7 mouse cellular contexts compared by ENCODE assay signal in the genomic region with DNA sequence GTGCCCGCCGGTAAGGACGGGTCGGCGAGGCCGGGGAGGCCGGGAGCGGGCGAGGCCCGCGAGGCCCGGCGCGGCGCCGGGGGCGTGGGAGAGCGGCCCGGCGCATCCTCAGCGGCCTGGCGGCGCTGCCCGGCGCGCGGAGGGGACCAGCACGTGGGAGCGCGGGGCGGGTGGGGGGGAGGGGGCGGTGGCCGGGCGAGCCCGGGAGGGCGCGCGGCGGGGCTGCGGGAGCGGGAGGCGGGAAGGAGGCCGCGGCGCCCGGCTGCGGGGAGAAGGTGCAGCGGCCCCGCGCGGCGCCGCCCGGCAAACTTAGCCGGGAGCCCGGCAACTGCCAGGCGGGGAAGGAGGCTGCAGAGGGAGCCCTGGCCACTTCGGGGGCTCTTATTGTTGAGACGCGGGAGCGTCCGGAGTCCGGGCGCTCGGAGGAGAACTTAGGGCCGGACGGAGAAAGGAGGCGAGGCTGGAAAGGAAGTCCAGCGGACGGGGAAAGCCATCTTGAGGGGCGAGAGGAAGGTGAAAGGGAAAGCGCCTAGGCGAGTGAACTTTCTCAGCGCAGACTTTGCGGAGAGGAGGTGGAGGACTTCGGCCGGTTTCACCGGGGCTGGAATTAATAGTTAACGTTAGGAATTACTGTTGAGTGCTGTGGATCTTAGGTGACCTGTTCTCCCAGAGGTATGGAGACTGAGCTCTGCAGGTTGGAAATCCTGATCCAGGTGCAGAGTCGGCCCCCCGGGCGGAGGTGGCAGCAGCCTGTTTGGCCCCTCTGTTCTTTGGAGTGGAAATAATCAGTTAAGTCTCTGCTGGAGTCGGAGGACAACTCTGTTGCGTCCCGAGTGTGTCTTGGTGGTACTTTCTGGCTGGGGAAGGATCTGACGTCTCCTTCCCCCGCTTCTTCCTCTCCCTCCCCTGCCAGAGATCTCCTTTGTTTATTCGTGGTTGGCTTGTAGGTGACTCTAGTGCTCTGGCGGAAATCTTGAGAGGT. TPM values are rescaled to one million over a fixed set of nuclear protein-coding genes. Genes with fewer than 3 reads are reported as not detected.
DNase-seq lines count a peak whose midpoint lies in the region; ATAC-seq and TF ChIP-seq lines count a peak whose summit lies in the region.

No protein-coding gene starts in this region.

- H3K4me2 ChIP-seq in intestine, embryonic 14.5 days (ENCODE audit: low read length) = peak overlapping the region; percentile 63
- H3K4me2 ChIP-seq in limb, embryonic 11.5 days (ENCODE audit: low read depth, severe bottlenecking) = peak overlapping the region; percentile 64
- peak overlapping the region; percentile 84 for H3K4me2 ChIP-seq in midbrain, embryonic 12.5 days (replicated peaks)

- DNase-seq in adrenal gland, adult (ENCODE audit: inconsistent age in 2 of 2, low spot score in 1 of 2) = peak; percentile 59 to 82
- peak; percentile 47 for DNase-seq in embryo, embryonic 10 days (ENCODE audit: low spot score)
- peak; percentile 36 for DNase-seq in gastrocnemius, postnatal 25 days
- DNase-seq in intestine, embryonic 14.5 days (ENCODE audit: low spot score) = peak; percentile 79
- peak; percentile 63 for DNase-seq in limb, embryonic 11.5 days (ENCODE audit: low spot score)

- no peaks in the 10 kb centered on the region for H3K27me3 ChIP-seq in intestine, embryonic 14.5 days (replicated peaks; ENCODE audit: control insufficient read depth, insufficient read depth, low read length)
- H3K27me3 ChIP-seq in limb, embryonic 11.5 days (ENCODE audit: control insufficient read depth, insufficient read depth, low read length) = no peaks in the 10 kb centered on the region
- no peaks in the 10 kb centered on the region for H3K27me3 ChIP-seq in midbrain, embryonic 12.5 days
- no peaks in the 10 kb centered on the region for H3K27me3 ChIP-seq in small intestine, adult 2 months (ENCODE audit: control insufficient read depth, insufficient read depth, low read length)

- H3K27ac ChIP-seq in intestine, embryonic 14.5 days (ENCODE audit: low read depth) = peak overlapping the region; percentile 89
- H3K27ac ChIP-seq in limb, embryonic 11.5 days (replicated peaks; ENCODE audit: low read depth, low read length) = peak overlapping the region; percentile 89
- peak overlapping the region; percentile 96 for H3K27ac ChIP-seq in midbrain, embryonic 12.5 days (replicated peaks)
- peak overlapping the region; percentile 99 for H3K27ac ChIP-seq in small intestine, adult 2 months (ENCODE audit: insufficient read depth, low read depth, low read length)

- peak; percentile 43 for TF ChIP-seq POLR2A in small intestine, adult 2 months (IDR thresholded peaks at IDR 0.05; ENCODE audit: low read depth, low read length)

- peak; percentile 69 for ATAC-seq in intestine, embryonic 14.5 days (replicated peaks; ENCODE audit: low FRiP score, low TSS enrichment, low read depth)
- peak; percentile 16; the same call in 1 of the 2 replicates for ATAC-seq in limb, embryonic 11.5 days (ENCODE audit: insufficient number of reproducible peaks, low FRiP score, low TSS enrichment, low read depth)
- ATAC-seq in midbrain, embryonic 12.5 days (ENCODE audit: low FRiP score, low read depth) = peak; percentile 25

- TF ChIP-seq CTCF in small intestine, adult 2 months (IDR thresholded peaks at IDR 0.05; ENCODE audit: extremely low read depth, insufficient read length, insufficient replicate concordance, low read depth, low read length) = peak; percentile 3; the same call in 1 of the 2 replicates

- H3K9ac ChIP-seq in intestine, embryonic 14.5 days (ENCODE audit: low read length) = peak overlapping the region; percentile 89
- peak overlapping the region; percentile 94 for H3K9ac ChIP-seq in limb, embryonic 11.5 days (ENCODE audit: low read length)
- peak overlapping the region; percentile 99 for H3K9ac ChIP-seq in midbrain, embryonic 12.5 days (replicated peaks)

- no peaks in the 10 kb centered on the region for H3K9me3 ChIP-seq in intestine, embryonic 14.5 days (ENCODE audit: control insufficient read depth, low read length)
- H3K9me3 ChIP-seq in limb, embryonic 11.5 days (ENCODE audit: control insufficient read depth, low read length) = no peaks in the 10 kb centered on the region
- no peaks in the 10 kb centered on the region for H3K9me3 ChIP-seq in midbrain, embryonic 12.5 days

- peak overlapping the region; percentile 62 for H3K4me3 ChIP-seq in intestine, embryonic 14.5 days (ENCODE audit: low read depth, low read length)
- H3K4me3 ChIP-seq in limb, embryonic 11.5 days (ENCODE audit: low read depth, low read length) = peak overlapping the region; percentile 90
- H3K4me3 ChIP-seq in midbrain, embryonic 12.5 days = peak overlapping the region; percentile 98
- peak overlapping the region; percentile 93 for H3K4me3 ChIP-seq in small intestine, adult 2 months (ENCODE audit: low read depth, low read length)

- H3K36me3 ChIP-seq in intestine, embryonic 14.5 days (ENCODE audit: control insufficient read depth, insufficient read depth, low read length) = peaks cover 28% of the 10 kb centered on the region
- peaks cover 10% of the 10 kb centered on the region; the same call in 1 of the 2 replicates for H3K36me3 ChIP-seq in limb, embryonic 11.5 days (ENCODE audit: control insufficient read depth, insufficient read depth, low read length)
- H3K36me3 ChIP-seq in midbrain, embryonic 12.5 days = peaks cover 16% of the 10 kb centered on the region
- peaks cover 17% of the 10 kb centered on the region for H3K36me3 ChIP-seq in small intestine, adult 2 months (ENCODE audit: control insufficient read depth, insufficient read depth, low read length)

- H3K4me1 ChIP-seq in intestine, embryonic 14.5 days (replicated peaks; ENCODE audit: control insufficient read depth, insufficient read depth, low read length) = peaks cover 14% of the 10 kb centered on the region
- H3K4me1 ChIP-seq in limb, embryonic 11.5 days (ENCODE audit: control insufficient read depth, insufficient read depth, low read length) = peaks cover 6% of the 10 kb centered on the region; the same call in 1 of the 2 replicates
- H3K4me1 ChIP-seq in midbrain, embryonic 12.5 days = peaks cover 8% of the 10 kb centered on the region
- H3K4me1 ChIP-seq in small intestine, adult 2 months (ENCODE audit: control insufficient read depth, insufficient read depth, insufficient read length, low read length) = peaks cover 2% of the 10 kb centered on the region; the same call in 1 of the 2 replicates

- under 1% methylated on average over 73 of the region's 89 CpGs for WGBS in intestine, embryonic 14.5 days
- WGBS in limb, embryonic 11.5 days = under 1% methylated on average over 63 of the region's 89 CpGs
- WGBS in midbrain, embryonic 12.5 days = under 1% methylated on average over 54 of the region's 89 CpGs
- WGBS in small intestine, adult 2 months = 1% methylated on average over 82 of the region's 89 CpGs

RNA-seq across cellular contexts. Expression of a gene that starts 0.8 kb away (rescaled TPM):
- total RNA-seq in gastrocnemius, postnatal 25 days (2021) = 10 to 100 TPM; 12.1 to 12.3 TPM
- 32.2 and 34.0 TPM in 2 replicates for polyA plus RNA-seq in intestine, embryonic 14.5 days (2014; fragmentation: Nextera tagmentation; extraction: Ambion mirVana)
- 49.0 and 51.3 TPM in 2 replicates for polyA plus RNA-seq in limb, embryonic 11.5 days (2014; fragmentation: Nextera tagmentation; extraction: Ambion mirVana)
- 45.8 and 49.5 TPM in 2 replicates for polyA plus RNA-seq in midbrain, embryonic 12.5 days (2016; fragmentation: Nextera tagmentation; extraction: Ambion mirVana)
- 4.8 and 15.6 TPM in 2 replicates for polyA plus RNA-seq in small intestine, adult 2 months (2012; rRNA removed)

Comparison
In these comparisons a context has a peak if more than half of its experiments do, and no peak if none do; other contexts are left out.
1. Peak in every context shown above with its lines: DNase-seq, ATAC-seq, H3K4me3 ChIP-seq and H3K27ac ChIP-seq.
2. ATAC-seq: peak in every context shown above with its lines; median percentile 69 in intestine, embryonic 14.5 days; 25 in midbrain, embryonic 12.5 days; 16 in limb, embryonic 11.5 days.